Mouse (Mus musculus) intestine, postnatal 0 days (tissue): ENCODE results near the gene Trpv1. TPM values are rescaled to one million over a fixed set of nuclear protein-coding genes. Genes with fewer than 3 reads are reported as not detected.
A peak's percentile ranks its signal among the peaks of the same experiment; 100 is the strongest.

Experiments used
- ATAC-seq: fragments of 200-750 bp; cut with Nextera tagmentation; 2 replicates; pipeline ENCODE4 v1.8.0; 2017; ENCODE audit warnings: mild to moderate bottlenecking, moderate TSS enrichment, moderate library complexity
- H3K27ac ChIP-seq: fragments of 300-500 bp; sonication (generic); 2 replicates; pipeline ENCODE4 v1.5.1; 2014; ENCODE audit warnings: mild to moderate bottlenecking, low read depth, low read length, moderate library complexity
- H3K27me3 ChIP-seq: fragments of 300-500 bp; sonication (generic); replicated peaks from 2 replicates; pipeline ENCODE4 v1.6.1; 2014; ENCODE audit warnings: low read length, mixed read lengths; ENCODE audit not compliant: control insufficient read depth, insufficient read depth
- H3K36me3 ChIP-seq: fragments of 300-500 bp; sonication (generic); 2 replicates; pipeline ENCODE4 v1.6.1; 2014; ENCODE audit warnings: mild to moderate bottlenecking, moderate library complexity; ENCODE audit not compliant: control insufficient read depth, insufficient read depth
- H3K4me1 ChIP-seq: fragments of 300-500 bp; sonication (generic); replicated peaks from 2 replicates; pipeline ENCODE4 v1.6.1; 2014; ENCODE audit warnings: antibody characterized with exemption, low read length, mixed read lengths; ENCODE audit not compliant: control insufficient read depth, insufficient read depth
- H3K4me2 ChIP-seq: fragments of 300-500 bp; sonication (generic); replicated peaks from 2 replicates; pipeline ENCODE4 v1.6.1; 2014; ENCODE audit warnings: low read depth, mild to moderate bottlenecking, moderate library complexity
- H3K4me3 ChIP-seq: fragments of 300-500 bp; sonication (generic); 2 replicates; pipeline ENCODE4 v1.5.1; 2014; ENCODE audit warnings: low read depth, low read length
- H3K9ac ChIP-seq: fragments of 300-500 bp; sonication (generic); 2 replicates; pipeline ENCODE4 v1.6.1; 2014; ENCODE audit warnings: mild to moderate bottlenecking, low read depth, low read length
- H3K9me3 ChIP-seq: fragments of 300-500 bp; sonication (generic); 2 replicates; pipeline ENCODE4 v1.6.1; 2016; ENCODE audit warnings: mixed run types; ENCODE audit not compliant: control insufficient read depth
- CTCF ChIP-seq: sonication (generic); IDR thresholded peaks from 2 replicates; pipeline ENCODE4 v1.5.1; 2016; ENCODE audit warnings: low read depth, mild to moderate bottlenecking, control low read depth, antibody characterized with exemption, moderate library complexity
- WGBS: fragments of 180-500 bp; shearing (Covaris S2); extraction: QIAGEN DNeasy Blood & Tissue Kit; methylation state at CpG from one replicate; pipeline ENCODE4 v1.1.7; 2014; 5-methylcytosine and 5-hydroxymethylcytosine counted together
- polyA plus RNA-seq: library from polyadenylated mRNA; unstranded; fragments of >200 nt; fragmentation: Nextera tagmentation; extraction: Ambion mirVana; gene quantifications from 2 replicates; pipeline ENCODE4 v1.2.1, GENCODE M21; 2015

Trpv1 gene
- 0.13 and 0.24 TPM in 2 replicates for polyA plus RNA-seq

DNA sequence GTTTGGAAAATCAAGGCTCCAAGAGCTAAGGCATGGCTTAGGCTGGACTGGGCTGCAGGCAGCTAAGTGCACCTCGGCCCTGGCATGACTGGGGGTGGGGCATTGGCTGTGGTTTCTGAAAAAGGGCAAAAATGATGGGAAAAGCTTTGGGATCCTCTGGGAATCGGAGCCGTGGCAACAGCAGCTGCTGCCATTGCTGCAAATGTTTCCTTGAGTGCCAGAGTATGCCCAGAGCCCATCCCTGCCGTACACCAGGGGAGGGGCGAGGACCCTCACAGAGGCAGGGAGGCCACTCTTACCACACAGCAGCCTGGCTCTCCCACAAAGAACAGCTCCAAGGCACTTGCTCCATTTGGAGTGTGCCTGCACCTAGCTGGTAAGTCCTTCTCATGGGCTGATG lies at the start of gene Trpv1:
Gene Trpv1, plus strand, starts transcription at position 301 of the 400 bp plus-strand sequence.
- H3K9me3 ChIP-seq, result no peaks in the 10 kb centered on the region
- no peaks in the 10 kb centered on the region for H3K4me1 ChIP-seq
- H3K27ac ChIP-seq, result no peak within 1 kb of the TSS
- no peak for ATAC-seq
- H3K36me3 ChIP-seq, result no peaks in the 10 kb centered on the region
- H3K27me3 ChIP-seq, result no peaks in the 10 kb centered on the region
- 90% methylated on average over 5 of the region's 5 CpGs for WGBS
- H3K4me3 ChIP-seq, result no peak within 1 kb of the TSS
- no peak for TF ChIP-seq CTCF
- H3K9ac ChIP-seq, result no peak within 1 kb of the TSS
- no peak within 1 kb of the TSS for H3K4me2 ChIP-seq

DNA sequence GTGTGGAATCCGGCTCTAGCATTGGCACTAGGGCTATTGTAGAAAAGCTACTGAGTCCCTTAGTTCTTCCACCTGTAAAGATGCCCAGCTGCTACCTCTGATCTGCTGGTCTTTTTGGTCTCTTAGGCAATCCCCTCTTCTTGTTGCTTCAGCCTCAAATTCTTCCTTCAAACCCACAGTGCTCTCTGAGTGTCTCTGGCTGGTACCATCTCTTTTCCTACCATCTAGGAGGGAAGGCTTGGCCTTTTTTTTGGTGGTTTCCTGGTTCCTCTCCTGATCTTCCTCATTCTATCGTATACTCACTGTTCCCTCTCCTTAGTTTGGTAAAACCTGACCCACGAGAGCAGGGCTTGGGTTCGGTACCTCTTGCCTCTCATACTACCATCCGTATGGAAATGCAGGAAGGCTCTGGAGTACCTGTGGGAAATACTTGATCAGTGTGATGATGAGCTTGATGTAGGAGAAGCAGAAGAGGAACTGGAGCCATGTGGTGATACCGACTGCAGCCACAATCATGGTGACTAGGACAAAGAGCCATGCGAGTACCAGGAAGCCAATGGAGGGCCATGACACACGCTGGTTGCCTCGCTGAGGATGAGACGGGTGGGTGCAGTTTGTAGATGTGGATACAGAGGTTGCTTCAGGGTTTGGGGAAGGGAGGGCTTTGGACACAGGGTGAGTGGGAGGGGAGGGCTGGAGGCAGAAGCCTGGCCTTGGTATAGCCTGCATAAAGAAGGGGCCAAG lies 48.0 kb upstream of the Trpv1 start:
- WGBS, result 90% methylated on average over 10 of the region's 10 CpGs
- H3K36me3 ChIP-seq, result peaks cover 62% of the 10 kb centered on the region
- ATAC-seq, result no peak

DNA sequence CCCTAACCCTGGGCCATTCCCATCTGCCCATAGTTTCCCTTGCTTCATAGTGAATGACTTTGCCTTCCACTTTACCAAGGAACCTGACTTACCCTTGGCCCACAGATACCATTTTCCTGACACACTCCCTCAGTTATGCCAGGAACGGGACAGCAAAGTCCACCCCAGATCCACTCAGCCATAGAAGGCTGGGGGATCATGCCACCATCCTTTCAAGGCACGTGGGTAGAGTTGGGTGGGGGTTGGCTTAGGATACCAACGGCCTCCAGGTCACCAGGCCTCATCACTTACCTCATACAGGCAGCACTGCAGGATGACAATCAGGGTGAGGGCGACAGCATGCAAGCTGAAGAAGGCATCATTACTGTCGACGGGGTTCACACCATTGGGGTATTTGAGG lies 46.9 kb upstream of the Trpv1 start:
- no peak overlapping the region for H3K4me2 ChIP-seq
- ATAC-seq, result no peak
- H3K4me1 ChIP-seq, result no peaks in the 10 kb centered on the region
- TF ChIP-seq CTCF, result no peak
- H3K4me3 ChIP-seq, result no peak overlapping the region
- H3K27ac ChIP-seq, result no peak overlapping the region
- H3K27me3 ChIP-seq, result no peaks in the 10 kb centered on the region
- 87% methylated on average over 6 of the region's 6 CpGs for WGBS
- H3K9ac ChIP-seq, result no peak overlapping the region
- peaks cover 69% of the 10 kb centered on the region for H3K36me3 ChIP-seq
- no peaks in the 10 kb centered on the region for H3K9me3 ChIP-seq

More for the DNA sequence above, 48.0 kb upstream of the Trpv1 start:
- Histone ChIP-seq H3K4me1 (no peaks in the 10 kb centered on the region), H3K4me3 (no peak overlapping the region), H3K9ac (no peak overlapping the region), H3K27ac (no peak overlapping the region), H3K27me3 (no peaks in the 10 kb centered on the region), H3K9me3 (no peaks in the 10 kb centered on the region), H3K4me2 (no peak overlapping the region)
- no peak for TF ChIP-seq CTCF

DNA sequence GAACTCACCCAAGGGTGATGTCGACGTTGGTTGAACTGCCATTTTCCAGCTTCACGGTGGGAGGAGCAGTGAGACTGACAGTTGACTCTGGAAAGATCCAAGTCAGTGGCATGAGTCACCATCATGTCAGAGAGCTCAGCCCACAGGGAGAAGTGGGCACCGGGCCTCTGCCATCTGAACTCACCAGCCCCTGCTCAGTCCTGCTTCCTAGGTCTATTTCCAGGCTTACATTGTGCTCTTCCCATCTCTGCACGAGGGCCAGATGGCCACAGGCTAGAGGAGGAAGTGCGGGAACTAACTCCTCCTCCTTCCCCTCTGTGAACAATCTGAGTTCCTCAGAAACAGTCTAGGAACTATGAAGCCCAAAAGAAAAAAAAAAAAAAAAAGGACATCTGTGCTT lies 41.0 kb upstream of the Trpv1 start:
- WGBS, result 78% methylated on average over 6 of the region's 6 CpGs
- Histone ChIP-seq H3K4me3 (no peak overlapping the region), H3K27me3 (no peaks in the 10 kb centered on the region), H3K27ac (no peak overlapping the region), H3K36me3 (peaks cover 54% of the 10 kb centered on the region), H3K9ac (no peak overlapping the region), H3K4me1 (peaks cover 5% of the 10 kb centered on the region; the same call in 1 of the 2 replicates), H3K4me2 (no peak overlapping the region), H3K9me3 (no peaks in the 10 kb centered on the region)
- no peak for TF ChIP-seq CTCF
- no peak for ATAC-seq

DNA sequence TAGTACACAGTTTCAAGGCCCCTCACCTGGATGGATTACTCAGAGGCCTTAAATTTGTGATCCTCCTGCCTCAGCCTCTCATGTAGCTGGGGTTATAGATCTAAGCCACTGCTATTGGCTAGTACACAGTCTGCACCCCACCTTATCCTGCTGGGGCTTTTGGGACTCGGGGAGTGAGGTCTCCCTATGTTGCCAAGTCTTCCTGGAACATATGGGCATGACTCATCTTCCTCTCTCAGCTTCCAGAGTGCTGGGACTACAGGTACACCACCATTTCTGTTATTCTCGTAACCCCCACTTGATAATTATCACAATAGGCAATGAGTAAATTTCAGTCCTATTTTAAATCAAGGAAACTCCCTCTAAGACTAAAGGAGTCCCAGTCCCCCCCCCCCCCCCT lies 39.6 kb upstream of the Trpv1 start:
- H3K36me3 ChIP-seq, result peaks cover 45% of the 10 kb centered on the region; the same call in 1 of the 2 replicates
- H3K4me3 ChIP-seq, result no peak overlapping the region
- H3K4me1 ChIP-seq, result peaks cover 5% of the 10 kb centered on the region; the same call in 1 of the 2 replicates
- ATAC-seq, result no peak
- H3K27ac ChIP-seq, result no peak overlapping the region
- WGBS, result 80% methylated on average over 2 of the region's 2 CpGs
- no peaks in the 10 kb centered on the region for H3K9me3 ChIP-seq
- no peak overlapping the region for H3K9ac ChIP-seq
- H3K4me2 ChIP-seq, result no peak overlapping the region
- TF ChIP-seq CTCF, result no peak
- H3K27me3 ChIP-seq, result no peaks in the 10 kb centered on the region

DNA sequence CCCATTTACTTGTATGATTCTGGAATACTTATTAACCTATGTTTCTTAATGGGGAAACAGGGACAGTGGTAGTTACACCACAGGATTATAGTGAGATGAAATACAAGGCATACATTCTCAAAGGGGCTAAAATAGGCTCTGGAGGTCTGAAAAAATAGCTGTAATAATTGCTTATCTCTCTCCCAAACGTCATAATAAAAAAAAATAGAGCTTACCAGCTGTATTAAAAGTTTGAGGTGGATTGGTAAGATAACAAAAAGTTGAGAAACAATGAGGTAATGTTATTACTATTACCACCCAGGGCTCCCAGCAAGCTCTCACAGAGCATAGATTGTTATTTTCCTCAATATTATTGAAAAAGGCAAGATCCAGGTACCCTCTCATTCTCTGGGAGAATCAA lies 35.9 kb upstream of the Trpv1 start:
- H3K27me3 ChIP-seq, result no peaks in the 10 kb centered on the region
- H3K27ac ChIP-seq, result no peak overlapping the region
- peaks cover 5% of the 10 kb centered on the region; the same call in 1 of the 2 replicates for H3K4me1 ChIP-seq
- no peaks in the 10 kb centered on the region for H3K9me3 ChIP-seq
- H3K36me3 ChIP-seq, result peaks cover 12% of the 10 kb centered on the region; the same call in 1 of the 2 replicates
- no peak for TF ChIP-seq CTCF
- H3K4me3 ChIP-seq, result peak overlapping the region; percentile 74
- no peak for ATAC-seq
- H3K9ac ChIP-seq, result peak overlapping the region; percentile 78
- H3K4me2 ChIP-seq, result peak overlapping the region; percentile 99
- WGBS, result 3% methylated on average over 1 of the region's 1 CpGs
